Mouse (Mus musculus) heart, postnatal 14 days (tissue): Measurements from ENCODE around the gene Cir1. TPM values are rescaled to one million over a fixed set of nuclear protein-coding genes. Genes with fewer than 3 reads are reported as not detected.

Experiments used
- DNase-seq, 2 experiments: peaks; one replicate each; pipeline ENCODE4 v3.0.0; 2021 to 2022
- intact Hi-C: fragments of 180-260 bp; cut with DNase I; formaldehyde crosslinking; loops from one replicate; pipeline ENCODE4 v1.15.1; 2025
- total RNA-seq, 2 experiments: library from RNA; stranded (reverse); gene quantifications; 2 replicates each; pipeline ENCODE4 v1.2.3; 2021

Gene Cir1
- total RNA-seq, 2 experiments from 2014 or later, result 13.7 to 18.2 TPM

DNA sequence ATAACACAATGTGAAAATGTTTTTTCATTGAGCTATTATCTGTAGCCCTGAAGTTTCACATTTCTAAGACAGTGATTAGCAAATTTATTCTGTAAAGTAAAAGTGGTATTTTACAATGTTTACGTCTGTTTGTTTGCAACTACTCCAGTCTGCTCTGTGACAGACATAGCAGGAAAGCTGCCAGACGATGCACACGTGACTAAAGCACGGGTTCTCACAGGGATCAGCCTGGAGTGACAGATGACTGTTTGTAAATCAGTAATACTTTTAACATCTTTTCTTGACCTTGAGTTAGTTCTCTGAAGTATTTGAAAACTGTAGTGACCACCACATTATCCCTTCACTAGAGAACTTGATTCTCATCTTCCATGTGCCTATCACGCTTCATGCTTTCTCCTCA, 8.0 kb downstream of the Cir1 start:
- no peak for DNase-seq
- intact Hi-C loops, result no loop called here

DNA sequence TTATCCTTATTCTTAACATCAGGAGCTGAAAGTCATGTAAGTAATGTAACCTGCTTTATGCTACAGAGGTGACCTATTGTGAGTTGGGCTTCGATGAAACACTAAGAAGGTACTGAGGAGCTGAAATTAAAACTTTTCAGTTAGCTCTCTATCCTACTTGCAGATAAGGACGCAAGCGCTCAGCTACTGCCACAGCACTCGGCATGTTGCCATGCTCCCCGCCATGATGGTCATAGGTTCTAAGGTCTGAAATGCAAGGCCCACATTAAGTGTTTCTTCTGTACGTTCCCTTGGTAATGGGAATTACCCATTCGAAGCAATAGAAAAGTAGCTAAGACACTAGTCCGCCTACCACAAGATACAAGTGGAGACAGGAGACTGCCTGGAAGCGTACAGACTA, 9.8 kb downstream of the Cir1 start:
- no peak for DNase-seq
- intact Hi-C loops, result no loop called here

DNA sequence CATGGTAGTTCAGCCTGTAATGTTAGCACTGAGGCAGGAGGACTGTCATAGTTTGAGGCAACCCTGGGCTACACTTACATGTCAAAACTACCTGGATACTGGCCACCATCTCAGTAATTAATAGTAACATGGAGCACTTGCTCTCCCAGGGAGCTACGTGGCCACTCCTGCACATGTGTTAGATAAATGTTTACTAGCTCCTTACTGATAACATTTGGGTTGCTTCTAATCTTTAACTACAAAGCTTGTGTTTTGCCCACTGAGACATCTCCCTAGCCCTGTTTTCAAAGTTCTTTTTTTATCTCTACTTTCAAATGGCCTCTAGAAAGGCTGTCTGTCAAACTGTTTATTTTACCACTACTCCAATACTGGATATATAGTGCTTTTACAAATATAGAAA, 10.5 kb downstream of the Cir1 start:
- DNase-seq, result no peak
- intact Hi-C loops, result no loop called here

DNA sequence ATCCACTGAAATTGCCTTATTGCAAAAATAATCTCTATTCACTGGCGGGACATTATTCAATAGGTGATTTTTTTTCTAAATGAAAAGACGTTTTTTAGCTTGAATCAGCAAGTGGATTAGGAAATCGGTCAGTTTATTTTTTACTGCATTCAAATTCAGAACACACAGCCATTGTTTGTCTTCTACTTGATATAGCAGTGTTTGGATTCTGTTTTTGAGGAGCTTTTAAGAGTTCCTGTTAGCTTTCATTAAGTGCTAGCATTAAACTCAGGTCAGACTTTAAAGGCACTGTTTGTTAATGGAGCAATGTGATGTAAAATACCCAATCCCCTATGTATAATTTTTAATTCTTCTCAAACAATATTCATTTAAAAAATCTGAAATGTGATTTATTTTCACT, 13.7 kb downstream of the Cir1 start:
- intact Hi-C loops, result no loop called here
- no peak for DNase-seq

DNA sequence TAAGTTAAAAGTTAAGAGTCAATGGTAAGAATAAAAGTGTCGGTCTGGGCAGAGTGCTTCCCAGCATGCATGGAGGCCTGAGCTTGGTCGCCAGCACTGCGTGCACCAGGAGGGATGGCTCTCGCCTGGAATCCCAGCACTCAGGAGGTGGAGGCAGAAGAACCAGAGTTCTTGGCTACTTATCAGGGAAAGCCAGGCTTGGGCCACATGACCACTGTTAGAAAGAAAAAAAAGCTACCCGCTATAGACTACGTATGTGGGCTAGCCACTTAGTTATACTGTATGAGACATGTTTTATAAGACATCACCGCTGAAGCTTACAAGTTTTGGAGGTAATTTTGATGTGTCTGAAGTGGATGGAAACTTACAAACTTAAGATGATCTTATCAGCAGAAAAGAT, 14.3 kb downstream of the Cir1 start:
- intact Hi-C loops, result no loop called here
- DNase-seq, result no peak

DNA sequence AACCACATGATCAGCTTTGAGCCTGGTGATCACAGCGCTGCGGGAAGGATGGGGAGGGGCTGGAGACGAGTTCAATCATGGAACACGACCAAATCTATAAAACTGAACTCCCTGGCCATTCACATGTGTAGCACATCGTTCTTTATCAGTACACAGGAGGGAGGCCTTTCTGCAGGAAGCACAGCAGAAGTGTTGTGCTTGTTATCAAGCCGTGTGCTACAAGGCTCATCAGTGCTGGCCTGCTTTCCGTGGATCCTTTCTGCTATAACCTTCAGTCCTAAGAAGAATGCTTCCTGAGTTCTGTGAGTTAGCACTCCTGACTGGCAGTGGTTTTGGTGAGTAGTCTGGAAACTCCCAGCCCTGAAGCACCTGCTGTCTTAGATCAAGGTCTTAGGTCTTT, 17.5 kb downstream of the Cir1 start:
- intact Hi-C loops, result no loop called here
- no peak for DNase-seq

DNA sequence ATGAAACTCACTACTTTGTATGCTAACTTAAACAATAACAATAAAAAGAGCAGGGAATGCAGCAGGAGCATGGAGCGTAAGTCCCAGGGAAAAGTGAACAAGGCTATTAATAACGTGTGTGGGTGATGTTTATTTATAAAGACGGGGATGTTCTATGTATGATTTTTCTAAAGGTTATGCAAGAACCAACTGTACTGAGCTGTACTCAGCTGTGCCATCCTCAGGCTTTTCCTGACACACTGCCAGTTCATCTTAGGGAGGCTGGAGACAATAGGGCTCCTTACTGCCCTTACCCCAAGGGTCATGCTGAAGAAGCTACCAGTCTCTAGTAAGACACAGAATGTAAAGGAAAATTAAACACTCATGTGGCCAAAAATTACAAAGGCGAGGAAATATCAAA, 21.4 kb downstream of the Cir1 start:
- DNase-seq, result no peak
- intact Hi-C loops, result no loop called here

DNA sequence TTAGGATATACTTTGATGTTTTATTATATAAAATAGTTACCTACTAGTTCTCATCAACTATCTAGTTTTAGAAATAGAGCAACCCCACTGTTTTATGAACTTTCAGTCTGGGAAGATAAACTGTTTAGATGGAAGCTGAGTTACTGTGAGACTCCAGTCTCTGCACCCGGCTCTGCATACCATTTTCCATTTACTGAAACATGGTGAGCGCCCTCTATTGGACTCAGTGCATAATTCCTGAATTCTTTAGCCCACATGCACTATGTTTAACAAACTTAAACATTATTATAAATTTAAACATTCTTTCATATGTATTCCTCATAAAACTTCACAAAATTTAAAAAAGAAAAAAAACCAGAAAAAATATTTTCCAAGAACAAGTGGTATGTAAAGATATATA, 26.9 kb downstream of the Cir1 start:
- peak in 1 of 2 experiments; percentile 20 for DNase-seq
- intact Hi-C loops, result no loop called here

DNA sequence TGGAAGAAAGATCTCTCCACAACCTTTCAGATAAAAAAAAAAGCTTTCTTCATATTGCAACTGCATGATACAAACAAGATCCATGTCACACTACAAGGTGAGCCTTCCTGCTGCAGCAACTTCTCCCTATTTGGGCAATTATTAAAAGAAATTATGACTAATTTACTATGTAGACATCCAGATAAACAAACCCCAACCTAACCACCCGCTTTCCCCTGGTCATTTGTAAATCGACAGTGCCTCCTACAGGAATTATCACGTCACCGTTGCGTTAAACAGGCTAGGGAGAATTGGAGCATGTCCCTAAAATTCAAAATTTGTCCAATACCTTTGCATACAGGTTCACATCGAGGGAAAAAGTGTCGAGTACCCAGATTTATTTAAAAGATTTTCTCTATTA, 30.8 kb downstream of the Cir1 start:
- intact Hi-C loops, result no loop called here

DNA sequence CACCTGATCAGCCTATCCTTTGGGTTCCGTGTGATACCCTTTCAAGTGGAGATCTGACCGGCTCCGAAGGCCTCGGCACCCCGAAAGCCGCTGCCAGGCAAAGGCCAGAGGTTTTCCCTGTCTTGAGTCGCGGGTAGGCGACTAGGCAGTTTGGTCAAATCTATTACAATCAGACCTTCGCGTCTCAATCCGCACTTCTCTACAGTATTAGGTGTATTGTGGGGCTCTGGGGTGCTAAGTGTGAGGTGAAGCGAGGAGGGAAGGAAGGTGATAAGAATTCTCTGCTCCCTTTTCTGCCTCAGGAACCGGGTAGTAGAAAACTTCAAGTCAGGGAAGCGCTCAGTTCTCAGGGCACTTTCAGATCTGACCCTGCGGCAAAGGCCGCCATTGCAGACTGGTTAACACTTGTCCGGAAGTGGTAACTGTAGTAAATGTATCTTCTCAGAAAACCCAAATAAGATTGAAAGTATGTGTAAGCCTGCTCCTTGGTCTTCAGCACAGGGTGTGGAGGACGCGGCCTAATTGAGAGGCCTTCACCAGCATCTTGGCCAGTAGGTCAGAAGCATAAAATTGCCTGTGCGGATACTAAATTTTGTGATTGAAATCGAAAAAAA, 31.3 kb downstream of the Cir1 start:
- DNase-seq, result no peak
- intact Hi-C loops, result no loop called here

More for the DNA sequence above, 30.8 kb downstream of the Cir1 start:
- DNase-seq, result no peak

DNA sequence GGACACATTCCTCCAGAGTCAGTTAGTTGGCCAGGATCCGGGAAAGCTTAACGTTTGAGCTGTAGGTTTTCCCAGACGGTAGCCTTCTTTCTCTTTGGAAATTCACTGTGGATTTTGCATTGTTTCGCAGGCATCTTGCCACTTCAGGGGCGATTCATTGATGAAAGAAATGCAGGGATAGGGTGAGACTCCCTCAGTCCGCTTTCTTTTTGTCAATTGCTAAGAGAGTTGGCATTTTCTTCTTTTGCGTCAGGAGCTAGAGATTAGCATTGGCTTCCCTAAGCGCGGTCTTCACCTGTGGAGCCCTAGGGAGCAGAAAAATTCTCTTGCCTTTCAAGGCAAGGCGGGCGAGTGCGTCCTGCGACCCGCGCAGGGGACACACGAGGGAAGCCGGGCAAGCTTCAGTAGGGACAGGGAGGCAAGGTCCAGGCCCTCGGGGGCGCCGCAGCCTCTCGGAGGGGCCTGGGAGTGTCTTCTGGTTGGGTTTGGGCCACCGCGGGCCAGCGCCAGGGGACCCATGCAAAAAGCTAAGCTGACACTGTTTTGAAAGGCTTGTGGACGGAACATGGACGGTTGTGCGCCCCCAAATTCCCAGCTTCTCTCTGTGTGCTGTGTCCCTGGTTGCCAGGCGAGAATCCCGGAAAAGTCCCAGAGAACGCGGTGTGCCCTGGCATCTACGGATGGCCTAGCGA, 32.0 kb downstream of the Cir1 start:
- DNase-seq, result peak in 1 of 2 experiments; percentile 13
- intact Hi-C loops, result no loop called here

DNA sequence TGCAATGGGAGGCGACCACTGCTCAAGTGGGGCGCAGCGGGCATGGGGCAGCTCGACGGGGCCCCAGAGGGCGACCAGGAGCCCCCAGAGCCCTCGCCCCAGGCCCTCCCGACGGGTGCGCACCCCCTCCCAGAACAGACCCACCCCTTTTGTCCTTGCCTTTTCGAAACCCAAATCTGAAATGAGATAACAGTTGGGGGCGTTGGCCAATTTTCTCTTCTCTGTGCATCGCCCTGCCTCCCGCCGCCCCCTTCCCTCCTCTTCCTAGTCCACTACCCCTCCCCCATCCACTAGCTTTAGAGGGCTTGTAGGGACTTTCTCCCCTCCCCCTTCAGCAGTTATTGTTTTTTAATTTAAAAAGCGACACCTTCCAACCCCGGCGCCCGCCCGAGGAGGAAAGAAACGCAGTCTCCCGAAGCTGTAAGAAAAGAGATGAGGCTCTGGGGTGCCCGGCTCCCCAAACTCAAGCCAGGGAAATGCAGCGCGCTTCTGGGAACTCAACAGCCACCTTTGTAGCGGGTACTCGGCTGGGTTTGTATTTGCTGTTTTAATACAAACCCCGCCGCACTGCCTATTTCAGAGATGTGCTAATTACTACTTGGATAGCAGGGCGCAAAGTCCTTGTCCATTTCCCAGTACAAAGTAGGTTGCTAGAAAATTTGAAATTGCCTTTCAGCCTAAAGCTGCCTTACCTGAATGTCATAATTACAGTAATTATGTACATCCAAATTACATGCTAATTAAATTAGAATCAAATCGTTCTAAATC, 33.0 kb downstream of the Cir1 start:
- intact Hi-C loops, result loop anchor here (5.0 to 10.0 kb wide), 5 partner anchors 552 to 1415 kb away; partner anchors contain the start of genes Hoxd10 and Hoxd9

DNA sequence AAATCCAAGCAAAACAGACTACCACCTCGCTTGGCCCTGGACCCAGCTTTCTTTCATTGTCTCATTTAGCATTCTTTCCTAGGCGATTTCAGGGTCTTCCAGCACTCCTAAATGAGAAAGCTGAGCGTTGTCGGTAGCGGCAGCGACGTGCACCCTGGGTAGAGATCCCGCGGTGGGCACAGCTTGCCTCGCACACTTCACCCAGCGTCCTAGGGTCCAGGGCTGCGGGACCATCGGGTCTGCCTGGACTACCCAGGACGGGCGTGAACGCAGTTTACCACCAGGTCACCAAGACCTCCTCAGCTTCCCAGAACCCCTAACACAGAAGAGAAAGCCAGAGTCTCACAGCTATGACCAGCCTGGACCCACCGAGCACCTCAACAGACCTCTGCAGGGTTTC, 33.6 kb downstream of the Cir1 start:
- intact Hi-C loops, result loop anchor here (1.0 to 10.0 kb wide), 6 partner anchors 112 to 1416 kb away; partner anchors contain the start of genes Hoxd10 and Hoxd9
- DNase-seq, result peak in 1 of 2 experiments; percentile 10

More for the DNA sequence above, 33.0 kb downstream of the Cir1 start:
- DNase-seq, result peak in 1 of 2 experiments; percentile 11

DNA sequence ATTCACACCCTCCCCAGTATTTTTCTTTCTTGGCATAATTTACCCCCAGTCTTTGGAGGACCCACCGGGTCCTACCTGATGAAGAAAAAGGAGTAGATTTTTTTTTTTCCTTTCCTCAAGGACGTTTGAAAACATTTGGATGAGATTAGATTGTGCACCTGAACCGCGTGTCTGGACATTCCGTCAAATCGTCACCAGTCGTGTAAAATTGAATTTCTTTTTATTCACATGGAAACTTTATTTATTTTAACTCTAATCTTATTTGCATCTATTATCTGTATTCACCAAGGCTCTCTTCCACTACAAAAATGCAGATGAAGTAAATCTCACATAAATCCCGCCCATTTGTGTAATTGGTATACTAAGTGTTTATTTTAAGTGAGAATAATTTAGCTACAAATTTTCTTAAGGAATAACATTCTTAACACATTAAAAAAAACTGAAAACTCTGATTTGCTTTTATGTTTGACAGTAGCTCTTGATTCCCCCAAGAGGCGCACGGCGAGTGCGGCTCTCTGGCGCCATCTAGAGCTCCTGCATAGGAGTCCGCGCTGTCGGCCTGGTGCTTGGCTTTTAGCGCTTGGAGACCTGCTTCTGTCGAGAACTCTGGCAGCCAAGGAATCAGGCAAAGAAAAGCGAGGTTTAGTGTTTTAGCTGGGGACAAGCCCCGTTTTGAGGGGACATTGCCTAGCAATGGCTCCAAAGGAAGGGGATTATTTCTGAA, 34.2 kb downstream of the Cir1 start:
- intact Hi-C loops, result loop anchor here (1.0 to 10.0 kb wide), 6 partner anchors 111 to 1417 kb away; partner anchors contain the start of genes Hoxd10 and Hoxd9
- DNase-seq, result peak; percentile 92 to 94

DNA sequence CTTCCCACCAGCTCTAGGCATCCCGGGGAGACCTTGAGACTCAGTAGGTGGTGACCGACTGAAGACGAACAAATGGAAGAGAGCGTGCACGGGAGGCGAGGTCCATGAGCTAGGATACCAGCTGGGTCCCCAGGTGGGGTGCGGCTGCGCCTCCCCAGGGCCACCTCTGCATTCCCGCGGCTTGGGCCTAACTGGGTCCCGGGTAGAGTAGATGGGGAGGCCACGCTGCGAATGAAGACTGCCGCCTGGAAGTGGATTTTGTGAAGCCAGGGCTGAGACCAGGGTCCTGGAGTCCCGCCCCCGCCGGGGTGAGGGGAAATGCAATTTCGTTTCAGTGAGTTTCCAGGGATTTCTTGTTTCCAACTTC, 34.8 kb downstream of the Cir1 start:
- peak in 1 of 2 experiments; percentile 22 for DNase-seq
- intact Hi-C loops, result loop anchor here (1.0 to 10.0 kb wide), 6 partner anchors 110 to 1417 kb away; partner anchors contain the start of genes Hoxd10 and Hoxd9

DNA sequence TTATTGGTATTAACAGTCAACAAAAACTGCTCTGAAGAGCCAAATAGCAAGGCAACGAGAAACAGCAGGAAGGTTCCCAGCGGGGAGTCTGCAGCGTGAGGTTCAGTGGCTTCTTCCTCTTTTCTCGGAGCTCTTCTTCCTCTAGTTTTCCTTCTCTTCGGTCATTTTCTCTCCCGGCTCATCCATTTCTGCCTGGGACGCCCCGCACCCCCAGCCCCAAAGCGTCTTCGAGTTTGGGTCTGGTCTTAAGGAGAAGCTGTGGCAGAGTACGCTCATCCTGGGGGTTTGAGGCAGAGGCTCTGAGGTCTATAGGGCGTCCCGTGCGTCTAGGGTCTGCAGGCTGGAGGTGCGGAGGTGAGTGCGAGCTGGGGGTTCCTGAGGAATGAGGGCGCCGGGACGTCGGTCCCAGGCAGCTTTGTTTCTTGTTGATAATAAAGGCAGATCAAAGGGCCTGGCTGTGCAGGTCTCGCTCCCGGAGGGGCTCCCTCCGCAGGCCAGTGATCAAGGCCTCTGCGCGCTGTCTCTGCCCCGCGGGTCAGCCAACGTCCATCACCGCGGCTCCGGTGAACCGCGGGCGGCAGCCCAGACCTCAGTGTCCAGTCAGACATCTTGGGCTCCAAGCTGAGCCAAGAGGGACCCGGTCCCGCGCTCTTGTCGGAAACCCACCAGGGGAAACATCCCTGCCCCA, 35.3 kb downstream of the Cir1 start:
- peak in 1 of 2 experiments; percentile 12 for DNase-seq
- intact Hi-C loops, result loop anchor here (5.0 to 10.0 kb wide), 5 partner anchors 550 to 1418 kb away; partner anchors contain the start of genes Hoxd10 and Hoxd9

DNA sequence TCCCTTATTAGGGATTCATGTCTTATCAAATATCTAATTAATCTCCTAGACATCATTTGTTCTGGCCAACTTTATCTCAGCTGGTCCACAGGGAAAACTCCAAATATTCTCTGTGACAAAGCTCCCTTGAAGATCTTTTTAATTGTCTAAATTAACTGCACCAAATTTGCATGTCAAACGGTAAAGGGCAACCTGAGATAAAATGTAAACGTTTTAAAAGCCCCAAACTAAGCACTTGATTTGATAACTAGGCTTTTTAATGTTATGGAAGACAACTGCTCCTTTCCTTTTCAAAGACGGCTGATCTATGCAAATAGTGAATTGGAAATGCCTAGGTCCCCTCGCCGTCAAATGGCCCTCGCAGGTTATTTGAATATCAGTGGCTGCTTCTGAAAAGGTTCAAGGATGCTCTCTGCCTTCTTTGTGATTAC, 36.3 kb downstream of the Cir1 start:
- DNase-seq, result peak in 1 of 2 experiments; percentile 13
- intact Hi-C loops, result loop anchor here (5.0 to 10.0 kb wide), 5 partner anchors 549 to 1419 kb away; partner anchors contain the start of genes Hoxd10 and Hoxd9

DNA sequence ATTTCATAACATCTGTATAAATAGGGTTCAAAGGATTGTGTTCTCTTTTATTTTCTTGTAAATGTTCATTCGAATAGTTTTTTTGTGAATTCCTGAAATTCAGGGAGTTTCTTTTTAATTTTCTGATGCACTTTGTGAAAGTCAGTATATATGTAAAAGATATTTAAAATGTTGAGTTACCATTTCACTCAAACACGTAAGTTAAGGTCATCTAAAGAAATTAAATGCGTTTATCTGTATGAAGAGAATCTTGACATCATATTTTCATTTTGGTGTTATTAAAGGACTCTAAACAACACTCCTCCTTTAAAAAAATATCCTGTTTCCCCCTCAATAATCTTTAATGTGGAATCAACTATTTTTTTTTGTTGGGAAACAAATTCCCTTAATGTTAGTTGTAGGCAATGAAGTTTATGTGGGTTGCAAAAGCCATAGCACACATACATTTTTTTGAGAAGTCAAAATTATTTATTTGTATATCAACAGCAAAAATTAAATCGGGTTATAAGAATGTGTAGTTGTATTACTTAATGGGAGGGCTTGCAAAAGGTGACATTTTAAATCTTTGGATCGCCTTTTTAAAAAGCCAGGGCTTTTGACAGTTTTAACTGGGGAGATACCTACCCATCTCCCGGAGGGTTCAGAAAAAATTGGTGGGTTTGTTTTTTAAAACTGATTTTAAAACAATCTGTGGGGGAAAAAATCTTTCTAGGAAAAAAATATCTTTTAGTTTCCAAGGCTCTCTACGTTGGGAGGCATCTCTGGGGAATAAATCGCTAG, 37.0 kb downstream of the Cir1 start:
- intact Hi-C loops, result loop anchor here (2.0 to 10.0 kb wide), 6 partner anchors 548 to 1739 kb away; partner anchors contain the start of genes Hoxd10 and Hoxd9
- no peak for DNase-seq
